ENCODE assay signal across 7 mouse cellular contexts in genomic region chr17:17373918-17374910, GRCm38 (mm10). TPM values are rescaled to one million over a fixed set of nuclear protein-coding genes. Genes with fewer than 3 reads are reported as not detected.
DNase-seq lines count a peak whose midpoint lies in the region; ATAC-seq lines count a peak whose summit lies in the region.

Gene Riok2 (plus strand): TSS chr17:17374309.

- no peaks in the 10 kb centered on the region for H3K9me3 ChIP-seq in embryonic facial prominence, embryonic 11.5 days (replicated peaks; ENCODE audit: control insufficient read depth, low read length)
- H3K9me3 ChIP-seq in limb, embryonic 10.5 days (replicated peaks) = no peaks in the 10 kb centered on the region
- H3K9me3 ChIP-seq in midbrain, embryonic 13.5 days = no peaks in the 10 kb centered on the region

- no peaks in the 10 kb centered on the region for H3K4me1 ChIP-seq in embryonic facial prominence, embryonic 11.5 days (ENCODE audit: control insufficient read depth, insufficient read depth, low read length)
- H3K4me1 ChIP-seq in limb, embryonic 10.5 days = peaks cover 10% of the 10 kb centered on the region
- H3K4me1 ChIP-seq in midbrain, embryonic 13.5 days (replicated peaks) = peaks cover 25% of the 10 kb centered on the region

- H3K4me3 ChIP-seq in embryonic facial prominence, embryonic 11.5 days (ENCODE audit: low read depth, low read length) = peak within 1 kb of the TSS; percentile 69
- peak within 1 kb of the TSS; percentile 66 for H3K4me3 ChIP-seq in limb, embryonic 10.5 days
- peak within 1 kb of the TSS; percentile 78 for H3K4me3 ChIP-seq in midbrain, embryonic 13.5 days (replicated peaks)

- H3K9ac ChIP-seq in embryonic facial prominence, embryonic 11.5 days (replicated peaks; ENCODE audit: low read length) = peak within 1 kb of the TSS; percentile 81
- H3K9ac ChIP-seq in midbrain, embryonic 13.5 days (replicated peaks) = peak within 1 kb of the TSS; percentile 75

- H3K36me3 ChIP-seq in embryonic facial prominence, embryonic 11.5 days (replicated peaks; ENCODE audit: control insufficient read depth, insufficient read depth, low read depth, low read length) = no peaks in the 10 kb centered on the region; the same call in 1 of the 2 replicates
- peaks cover 28% of the 10 kb centered on the region for H3K36me3 ChIP-seq in limb, embryonic 10.5 days
- H3K36me3 ChIP-seq in midbrain, embryonic 13.5 days = peaks cover 11% of the 10 kb centered on the region

- ATAC-seq in embryonic facial prominence, embryonic 11.5 days (replicated peaks; ENCODE audit: insufficient number of reproducible peaks, low FRiP score, low TSS enrichment, low read depth) = peak; percentile 98
- ATAC-seq in granulocyte monocyte progenitor cell, adult 5-6 weeks (replicated peaks; ENCODE audit: poor library complexity, severe bottlenecking) = peak; percentile 91
- ATAC-seq in midbrain, embryonic 13.5 days = peak; percentile 98

- peak within 1 kb of the TSS; percentile 70 for H3K4me2 ChIP-seq in embryonic facial prominence, embryonic 11.5 days (ENCODE audit: low read depth, low read length)
- H3K4me2 ChIP-seq in midbrain, embryonic 13.5 days (replicated peaks) = peak within 1 kb of the TSS; percentile 64

- DNase-seq in adrenal gland, postnatal 14 days = peak; percentile 96
- peak; percentile 99 for DNase-seq in embryonic facial prominence, embryonic 11.5 days (ENCODE audit: low spot score)
- DNase-seq in kidney, adult 11 months = peak; percentile 97
- peak; percentile 94 for DNase-seq in limb, embryonic 10.5 days (ENCODE audit: low spot score)
- DNase-seq in spleen, adult 12 weeks (ENCODE audit: low spot score) = peak; percentile 80

- WGBS in embryonic facial prominence, embryonic 11.5 days = under 1% methylated on average over 48 of the region's 48 CpGs
- under 1% methylated on average over 48 of the region's 48 CpGs for WGBS in limb, embryonic 10.5 days
- WGBS in midbrain, embryonic 13.5 days = under 1% methylated on average over 48 of the region's 48 CpGs

- H3K27me3 ChIP-seq in embryonic facial prominence, embryonic 11.5 days (ENCODE audit: control insufficient read depth, insufficient read depth, low read length) = no peaks in the 10 kb centered on the region
- H3K27me3 ChIP-seq in limb, embryonic 10.5 days (ENCODE audit: low read depth, poor library complexity, severe bottlenecking) = no peaks in the 10 kb centered on the region
- no peaks in the 10 kb centered on the region for H3K27me3 ChIP-seq in midbrain, embryonic 13.5 days

- H3K27ac ChIP-seq in embryonic facial prominence, embryonic 11.5 days (replicated peaks; ENCODE audit: low read depth, low read length) = peak within 1 kb of the TSS; percentile 76
- peak within 1 kb of the TSS; percentile 90 for H3K27ac ChIP-seq in limb, embryonic 10.5 days
- peak within 1 kb of the TSS; percentile 75 for H3K27ac ChIP-seq in midbrain, embryonic 13.5 days

RNA-seq across cellular contexts. Expression of gene Riok2, which starts in this region (rescaled TPM):
- 23.3 and 24.2 TPM in 2 replicates for total RNA-seq in adrenal gland, postnatal 14 days (2021)
- 39.6 and 39.9 TPM in 2 replicates for polyA plus RNA-seq in embryonic facial prominence, embryonic 11.5 days (2014; fragmentation: Nextera tagmentation; extraction: Ambion mirVana)
- 39.3 and 39.8 TPM in 2 replicates for total RNA-seq in granulocyte monocyte progenitor cell, adult 5-6 weeks (2014; fragmentation: Nextera tagmentation)
- total RNA-seq in granulocyte monocyte progenitor cell, adult 5-6 weeks (2017) = 35.0 and 54.0 TPM in 2 replicates
- 36.6 and 38.8 TPM in 2 replicates for polyA plus RNA-seq in limb, embryonic 10.5 days (2016; fragmentation: Nextera tagmentation; extraction: Ambion mirVana)
- 27.0 and 30.7 TPM in 2 replicates for polyA plus RNA-seq in midbrain, embryonic 13.5 days (2015; fragmentation: Nextera tagmentation; extraction: Ambion mirVana)

Comparison
In these comparisons a context has a peak if more than half of its experiments do, and no peak if none do; other contexts are left out.
1. Peak in every context shown above with its lines: DNase-seq, ATAC-seq, H3K4me3 ChIP-seq and H3K27ac ChIP-seq.